Mouse (Mus musculus) olfactory bulb, adult 2 months (tissue): ENCODE results near the gene Nrg3.

Experiments
- CTCF ChIP-seq: fragments of 200-500 bp; IDR thresholded peaks from 2 replicates; pipeline ENCODE4 v1.5.1; 2012; ENCODE audit warnings: low read depth, mild to moderate bottlenecking, low read length, moderate library complexity; ENCODE audit not compliant: insufficient read depth
- POLR2A ChIP-seq: fragments of 200-500 bp; IDR thresholded peaks from 2 replicates; pipeline ENCODE4 v1.6.1; 2012; ENCODE audit warnings: mild to moderate bottlenecking, low read depth, low read length, moderate library complexity; ENCODE audit not compliant: insufficient read depth

DNA sequence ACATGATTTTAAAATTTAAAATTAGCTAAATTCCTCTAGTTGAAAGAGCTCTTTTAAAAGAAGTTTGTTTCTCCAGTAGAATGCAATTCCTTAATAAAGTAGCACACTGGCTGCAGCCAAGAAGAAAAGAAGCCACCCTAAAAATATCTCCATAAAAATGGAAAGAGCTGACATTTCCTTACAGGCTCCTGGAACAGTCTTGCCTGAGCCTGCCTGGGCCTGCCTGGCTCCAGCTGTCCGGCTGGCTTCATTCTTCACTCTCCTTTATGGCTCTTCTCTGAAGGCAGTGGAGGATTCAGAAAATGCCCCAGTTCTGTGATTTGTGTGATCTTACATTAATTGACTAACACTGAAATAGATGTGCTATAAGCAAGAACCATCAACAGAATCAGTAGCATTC lies 433.8 kb downstream of the Nrg3 start:
- no peak for TF ChIP-seq CTCF
- no peak for TF ChIP-seq POLR2A
